Mouse (Mus musculus) embryonic fibroblast, embryonic 13.5 days (primary cell): ENCODE data around the gene Svs6. TPM values are rescaled to one million over a fixed set of nuclear protein-coding genes. Genes with fewer than 3 reads are reported as not detected.
"Not testable (repeated sequence)": the region's sequence is repeated elsewhere in the genome, so short reads cannot be mapped to it uniquely, and the experiment has no call there.

Experiments
- H3K27ac ChIP-seq: 2 replicates; pipeline ENCODE4 v1.5.1; 2012; ENCODE audit warnings: low read length, control low read depth, inconsistent platforms; ENCODE audit not compliant: insufficient read depth
- H3K4me1 ChIP-seq: 2 replicates; pipeline ENCODE4 v1.6.1; 2011; ENCODE audit warnings: low read length; ENCODE audit not compliant: control insufficient read depth, insufficient read depth
- H3K4me3 ChIP-seq: 2 replicates; pipeline ENCODE4 v1.5.1; 2011; ENCODE audit warnings: mild to moderate bottlenecking, control low read depth, low read length; ENCODE audit not compliant: insufficient read depth
- CTCF ChIP-seq: IDR thresholded peaks from 2 replicates; pipeline ENCODE4 v1.5.1; 2011; ENCODE audit warnings: mild to moderate bottlenecking, control low read depth, low read length, moderate library complexity, borderline replicate concordance; ENCODE audit not compliant: insufficient read depth
- POLR2A ChIP-seq: IDR thresholded peaks from 2 replicates; pipeline ENCODE4 v1.6.1; 2011; ENCODE audit warnings: low read depth, mild to moderate bottlenecking, control low read depth, low read length, moderate library complexity
- polyA plus RNA-seq: library from polyadenylated mRNA; stranded (reverse); fragments of >200 nt; gene quantifications from 2 replicates; pipeline ENCODE4 v1.2.4, GENCODE M21; 2011; ENCODE audit warnings: low read depth; ENCODE audit not compliant: missing spikeins, insufficient read length

Gene Svs6
- polyA plus RNA-seq, result not detected in 2 replicates

- not testable (repeated sequence) for H3K4me1 ChIP-seq, H3K4me3 ChIP-seq, H3K27ac ChIP-seq
Measured at GRCm38 (mm10) chr2:164316451-164316850, at the start of gene Svs6. Gene Svs6, plus strand, starts transcription at chr2:164316751.

GRCm38 (mm10) chr2:164278359-164278758 is 38.2 kb upstream of the Svs6 start, which contains the start of gene Svs4:
Gene Svs4, minus strand, starts transcription at chr2:164278459.
- no peak within 1 kb of the TSS for H3K27ac ChIP-seq
- H3K4me1 ChIP-seq, result no peaks in the 10 kb centered on the region
- no peak within 1 kb of the TSS for H3K4me3 ChIP-seq
- TF ChIP-seq POLR2A (no peak), CTCF (no peak)

- not testable (repeated sequence) for H3K4me1 ChIP-seq, H3K27ac ChIP-seq, H3K4me3 ChIP-seq
Measured at GRCm38 (mm10) chr2:164288968-164289367, 27.6 kb upstream of the Svs6 start, which contains the start of gene Svs3a. Gene Svs3a, plus strand, starts transcription at chr2:164289268.

- TF ChIP-seq CTCF, result no peak
- TF ChIP-seq POLR2A, result no peak
- H3K4me1 ChIP-seq, result no peaks in the 10 kb centered on the region
Measured at GRCm38 (mm10) chr2:164312599-164312998, 4.0 kb upstream of the Svs6 start.

GRCm38 (mm10) chr2:164315460-164315859 is 1.1 kb upstream of the Svs6 start:
- not testable (repeated sequence) for H3K27ac ChIP-seq, H3K4me3 ChIP-seq, H3K4me1 ChIP-seq

More at GRCm38 (mm10) chr2:164312599-164312998, 4.0 kb upstream of the Svs6 start:
- no peak overlapping the region for H3K4me3 ChIP-seq
- no peak overlapping the region for H3K27ac ChIP-seq

GRCm38 (mm10) chr2:164320983-164321382 is 4.4 kb downstream of the Svs6 start:
- Histone ChIP-seq H3K4me3 (no peak overlapping the region), H3K4me1 (no peaks in the 10 kb centered on the region), H3K27ac (no peak overlapping the region)
- TF ChIP-seq POLR2A (no peak), CTCF (no peak)

- H3K4me1 ChIP-seq, H3K4me3 ChIP-seq, H3K27ac ChIP-seq: not testable (repeated sequence)
Measured at GRCm38 (mm10) chr2:164332440-164332839, 15.9 kb downstream of the Svs6 start, which contains the start of gene Svs5. Gene Svs5, plus strand, starts transcription at chr2:164332740.

- H3K27ac ChIP-seq, H3K4me1 ChIP-seq, H3K4me3 ChIP-seq: not testable (repeated sequence)
Measured at GRCm38 (mm10) chr2:164343732-164344131, 27.2 kb downstream of the Svs6 start.

- not testable (repeated sequence) for H3K4me3 ChIP-seq, H3K4me1 ChIP-seq, H3K27ac ChIP-seq
Measured at GRCm38 (mm10) chr2:164347697-164348096, 31.1 kb downstream of the Svs6 start.

GRCm38 (mm10) chr2:164348980-164349379 is 32.4 kb downstream of the Svs6 start:
- Histone ChIP-seq H3K4me1 (no peaks in the 10 kb centered on the region), H3K4me3 (no peak overlapping the region), H3K27ac (no peak overlapping the region)
- no peak for TF ChIP-seq CTCF
- no peak for TF ChIP-seq POLR2A

- no peak for TF ChIP-seq POLR2A
- no peak for TF ChIP-seq CTCF
- no peak overlapping the region for H3K27ac ChIP-seq
- H3K4me3 ChIP-seq, result no peak overlapping the region
- H3K4me1 ChIP-seq, result no peaks in the 10 kb centered on the region
Measured at GRCm38 (mm10) chr2:164352697-164353096, 36.1 kb downstream of the Svs6 start.

GRCm38 (mm10) chr2:164353356-164353755 is 36.8 kb downstream of the Svs6 start:
- Histone ChIP-seq H3K4me1 (no peaks in the 10 kb centered on the region), H3K27ac (no peak overlapping the region), H3K4me3 (no peak overlapping the region)
- TF ChIP-seq POLR2A (no peak), CTCF (no peak)
